Mouse (Mus musculus): ENCODE measurements around the gene Pbx2. TPM values are rescaled to one million over a fixed set of nuclear protein-coding genes. Genes with fewer than 3 reads are reported as not detected.

The Pbx2 gene
- polyA plus RNA-seq, 1 experiment from 2014 or later: 7.5 TPM

DNA sequence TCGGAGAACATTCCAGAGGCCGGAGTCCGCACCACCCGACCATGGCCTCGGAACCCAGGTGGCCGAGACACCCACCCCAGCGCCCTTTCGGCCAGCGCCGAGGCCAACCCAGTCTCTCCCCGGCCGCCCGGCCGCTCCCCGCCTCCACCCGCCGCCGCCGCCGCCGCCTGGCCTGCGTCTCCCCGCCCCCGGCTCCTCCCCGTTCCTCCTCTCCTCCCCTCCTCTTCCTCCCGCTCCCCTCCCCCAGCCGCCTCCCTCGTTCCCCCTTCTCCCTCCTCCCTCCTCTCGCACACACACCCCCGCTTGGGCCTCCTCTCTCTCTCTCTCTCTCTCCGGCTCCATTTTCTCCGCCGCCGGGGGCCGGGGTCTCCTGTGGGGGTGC lies 919 bp downstream of the Pbx2 start:
- peak overlapping the region; percentile 86 for H3K4me2 ChIP-seq (replicated peaks)
- H3K9ac ChIP-seq (replicated peaks): peak overlapping the region; percentile 96
- no peaks in the 10 kb centered on the region for H3K27me3 ChIP-seq
- under 1% methylated on average over 24 of the region's 35 CpGs for whole genome bisulfite sequencing
- H3K4me3 ChIP-seq: peak overlapping the region; percentile 81
- H3K4me1 ChIP-seq: peaks cover 56% of the 10 kb centered on the region
- ATAC-seq (replicated peaks): peak; percentile 36
- H3K9me3 ChIP-seq: no peaks in the 10 kb centered on the region
- H3K27ac ChIP-seq (replicated peaks): peak overlapping the region; percentile 97
- peaks cover 12% of the 10 kb centered on the region for H3K36me3 ChIP-seq

DNA sequence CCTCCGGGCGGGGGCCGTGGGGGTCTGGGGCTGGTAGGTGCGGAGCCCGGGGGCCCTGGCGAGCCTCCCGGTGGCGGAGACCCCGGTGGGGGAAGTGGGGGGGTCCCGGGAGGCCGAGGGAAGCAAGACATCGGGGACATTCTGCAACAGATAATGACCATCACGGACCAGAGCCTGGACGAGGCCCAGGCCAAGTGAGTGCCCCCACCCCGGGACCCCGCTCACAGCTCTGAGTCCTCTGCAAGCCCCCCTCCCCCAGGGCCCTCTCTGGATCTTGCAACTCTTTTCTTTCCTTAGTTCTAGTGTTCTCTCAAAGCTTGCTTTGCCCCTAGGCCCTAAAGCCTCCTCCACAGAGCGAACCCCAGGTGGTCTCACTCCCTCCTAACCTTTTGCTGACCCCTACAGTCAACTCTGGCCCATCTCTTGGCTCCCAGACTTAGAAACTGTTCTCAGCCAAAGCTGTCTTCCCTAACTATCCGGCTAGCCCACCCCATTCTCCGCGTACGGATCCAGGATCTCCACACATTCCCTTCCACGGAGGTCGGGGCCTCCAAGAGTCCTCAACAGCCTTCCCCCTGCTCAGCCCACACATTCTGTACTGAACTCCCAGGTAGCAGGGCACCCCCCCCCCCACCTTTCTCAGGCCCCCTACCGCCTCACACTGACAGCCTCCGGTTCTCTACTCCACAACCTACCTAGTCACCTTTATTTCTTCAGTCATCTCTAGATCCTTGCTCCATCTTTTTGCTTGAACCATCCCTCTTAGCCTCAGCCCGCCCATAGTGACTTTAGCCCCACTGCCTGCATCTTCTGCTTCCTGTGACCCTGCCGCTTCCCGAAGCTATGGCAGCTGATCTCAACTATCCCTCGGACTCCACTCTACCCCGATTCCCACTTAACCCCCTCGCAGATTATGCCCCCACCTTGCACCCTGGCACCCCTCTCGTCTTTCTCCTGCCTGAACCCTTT lies 1.8 kb downstream of the Pbx2 start:
- peaks cover 54% of the 10 kb centered on the region for H3K4me1 ChIP-seq
- WGBS: under 1% methylated on average over 25 of the region's 32 CpGs
- H3K9me3 ChIP-seq: no peaks in the 10 kb centered on the region
- peak overlapping the region; percentile 97 for H3K27ac ChIP-seq (replicated peaks)
- peak overlapping the region; percentile 81 for H3K4me3 ChIP-seq
- H3K4me2 ChIP-seq (replicated peaks): peak overlapping the region; percentile 86
- H3K36me3 ChIP-seq: peaks cover 12% of the 10 kb centered on the region
- H3K9ac ChIP-seq (replicated peaks): peak overlapping the region; percentile 96
- H3K27me3 ChIP-seq: no peaks in the 10 kb centered on the region
- peak; percentile 27; the same call in 1 of the 2 replicates for ATAC-seq (replicated peaks)

DNA sequence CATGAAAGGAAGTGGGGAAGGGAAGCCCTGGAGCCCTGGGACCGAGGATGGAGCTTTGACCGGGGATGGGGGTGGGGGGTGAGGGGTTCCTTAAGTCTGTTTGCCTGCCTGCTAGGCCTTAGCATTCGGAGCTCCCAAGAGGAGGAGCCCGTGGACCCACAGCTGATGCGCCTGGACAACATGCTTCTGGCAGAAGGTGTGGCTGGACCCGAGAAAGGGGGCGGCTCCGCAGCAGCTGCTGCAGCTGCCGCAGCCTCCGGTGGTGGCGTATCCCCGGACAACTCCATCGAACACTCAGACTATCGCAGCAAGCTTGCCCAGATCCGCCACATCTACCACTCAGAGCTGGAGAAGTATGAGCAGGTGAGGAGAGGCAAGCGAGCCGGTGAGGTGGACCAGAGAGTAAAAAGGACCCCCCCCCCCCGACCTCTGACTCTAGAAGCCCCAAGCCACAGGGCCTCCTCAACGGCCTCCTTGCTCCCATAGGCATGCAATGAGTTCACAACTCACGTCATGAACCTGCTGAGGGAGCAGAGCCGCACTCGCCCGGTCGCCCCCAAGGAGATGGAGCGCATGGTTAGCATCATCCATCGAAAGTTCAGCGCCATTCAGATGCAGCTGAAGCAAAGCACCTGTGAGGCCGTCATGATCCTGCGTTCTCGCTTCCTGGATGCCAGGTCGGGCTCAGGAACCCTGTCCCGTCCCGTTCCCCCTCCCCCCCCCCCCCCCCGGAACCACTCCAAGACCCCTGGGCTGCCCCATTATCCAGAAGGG lies 2.9 kb downstream of the Pbx2 start:
- Histone ChIP-seq H3K9me3 (no peaks in the 10 kb centered on the region), H3K4me2 (replicated peaks) (peak overlapping the region; percentile 86), H3K27ac (replicated peaks) (peak overlapping the region; percentile 97), H3K36me3 (peaks cover 12% of the 10 kb centered on the region), H3K4me3 (peak overlapping the region; percentile 81), H3K9ac (replicated peaks) (peak overlapping the region; percentile 96), H3K27me3 (no peaks in the 10 kb centered on the region), H3K4me1 (peaks cover 45% of the 10 kb centered on the region)
- 43% methylated on average over 34 of the region's 34 CpGs for WGBS
- no peak for ATAC-seq (replicated peaks)

GRCm38 (mm10) chr17:34596098-34596497 lies 5.0 kb downstream of the Pbx2 start:
- no peak for ATAC-seq (replicated peaks)
- 69% methylated on average over 8 of the region's 8 CpGs for WGBS
- Histone ChIP-seq H3K27me3 (no peaks in the 10 kb centered on the region), H3K9me3 (no peaks in the 10 kb centered on the region), H3K36me3 (peaks cover 22% of the 10 kb centered on the region), H3K4me1 (peaks cover 38% of the 10 kb centered on the region), H3K4me2 (replicated peaks) (no peak overlapping the region), H3K9ac (replicated peaks) (no peak overlapping the region), H3K4me3 (no peak overlapping the region), H3K27ac (replicated peaks) (no peak overlapping the region)

DNA sequence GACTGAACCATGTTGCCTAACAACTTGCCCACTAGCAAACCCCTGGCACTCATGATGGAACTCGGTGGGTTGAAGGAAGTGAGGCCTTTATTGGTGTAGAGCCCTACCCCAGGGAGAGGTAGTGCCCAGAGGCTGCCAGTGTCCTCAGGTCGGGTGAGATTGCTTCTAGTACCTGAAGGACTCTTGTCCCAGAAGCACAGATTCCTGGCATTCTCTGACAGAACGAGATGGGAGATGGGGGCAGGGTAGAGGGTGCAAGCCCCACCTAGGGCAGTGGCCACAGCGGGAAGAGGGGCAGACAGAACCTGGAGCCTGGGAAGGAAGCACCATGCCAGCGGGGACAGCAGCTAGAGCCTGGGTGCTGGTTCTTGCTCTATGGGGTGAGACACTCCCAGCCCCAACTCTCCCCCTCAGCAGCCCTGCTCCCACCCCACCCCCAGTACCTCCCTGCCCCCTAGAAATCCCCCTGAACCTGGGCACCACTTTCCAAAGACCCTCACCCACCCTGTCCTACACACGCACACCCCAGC lies 6.6 kb downstream of the Pbx2 start, which contains the start of gene Ager:
Gene Ager, plus strand, starts transcription at position 297 of the 530 bp plus-strand sequence.
- Histone ChIP-seq H3K9ac (replicated peaks) (peak within 1 kb of the TSS; percentile 24; the same call in 1 of the 2 replicates), H3K4me3 (no peak within 1 kb of the TSS), H3K27me3 (no peaks in the 10 kb centered on the region), H3K36me3 (peaks cover 28% of the 10 kb centered on the region), H3K4me1 (peaks cover 42% of the 10 kb centered on the region), H3K4me2 (replicated peaks) (no peak within 1 kb of the TSS), H3K9me3 (no peaks in the 10 kb centered on the region), H3K27ac (replicated peaks) (no peak within 1 kb of the TSS)
- 23% methylated on average over 6 of the region's 6 CpGs for WGBS
- no peak for ATAC-seq (replicated peaks)

GRCm38 (mm10) chr17:34599891-34600290 lies 8.8 kb downstream of the Pbx2 start:
- Histone ChIP-seq H3K27me3 (no peaks in the 10 kb centered on the region), H3K9ac (replicated peaks) (no peak overlapping the region), H3K4me2 (replicated peaks) (no peak overlapping the region), H3K4me1 (peaks cover 29% of the 10 kb centered on the region), H3K36me3 (peaks cover 26% of the 10 kb centered on the region), H3K4me3 (no peak overlapping the region), H3K27ac (replicated peaks) (no peak overlapping the region), H3K9me3 (no peaks in the 10 kb centered on the region)
- WGBS: 69% methylated on average over 9 of the region's 9 CpGs
- ATAC-seq (replicated peaks): no peak

- H3K27ac ChIP-seq (replicated peaks): no peak overlapping the region
Observed at GRCm38 (mm10) chr17:34601796-34602195, 10.7 kb downstream of the Pbx2 start.

DNA sequence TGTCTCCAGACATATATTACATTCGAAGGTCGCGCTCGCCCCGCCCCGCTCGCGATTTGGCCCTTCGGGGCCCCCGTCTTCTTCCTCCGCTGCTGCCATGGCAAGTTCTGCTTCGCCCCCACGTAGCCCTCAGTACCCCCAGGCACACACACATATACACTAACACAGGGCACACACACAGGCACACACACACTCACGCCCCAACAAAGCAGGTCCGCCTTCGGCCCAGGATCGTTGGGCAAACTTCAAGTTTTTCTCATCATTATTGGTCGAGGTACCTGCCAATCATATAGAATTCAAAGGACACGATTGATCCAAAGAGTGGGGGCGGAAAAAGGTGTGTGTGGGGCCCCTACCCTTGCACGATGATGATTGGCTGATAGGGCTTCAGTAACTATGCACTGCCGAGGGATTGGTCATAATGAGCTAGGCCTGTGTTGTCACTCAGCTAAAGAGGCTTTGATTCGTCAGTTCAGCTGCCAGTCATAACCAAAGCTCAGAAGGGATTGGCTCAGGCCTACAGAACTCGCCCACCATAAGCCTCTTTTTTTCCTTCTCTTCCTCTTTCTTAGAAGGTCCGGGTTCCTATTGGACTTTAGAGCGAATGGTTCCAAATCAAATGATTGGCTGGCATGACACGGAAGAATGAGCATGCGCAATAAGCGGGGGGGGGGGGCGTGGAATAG lies 12.5 kb downstream of the Pbx2 start, which contains the start of gene Rnf5:
Gene Rnf5, minus strand, starts transcription at position 316 of the 686 bp plus-strand sequence.
- under 1% methylated on average over 30 of the region's 30 CpGs for WGBS
- Histone ChIP-seq H3K9me3 (no peaks in the 10 kb centered on the region), H3K9ac (replicated peaks) (peak within 1 kb of the TSS; percentile 99), H3K4me2 (replicated peaks) (peak within 1 kb of the TSS; percentile 87), H3K36me3 (peaks cover 16% of the 10 kb centered on the region), H3K4me1 (peaks cover 48% of the 10 kb centered on the region), H3K4me3 (peak within 1 kb of the TSS; percentile 93), H3K27ac (replicated peaks) (peak within 1 kb of the TSS; percentile 92), H3K27me3 (no peaks in the 10 kb centered on the region)
- peak; percentile 96 for ATAC-seq (replicated peaks)

More at GRCm38 (mm10) chr17:34601796-34602195, 10.7 kb downstream of the Pbx2 start:
- H3K9me3 ChIP-seq: no peaks in the 10 kb centered on the region
- H3K27me3 ChIP-seq: no peaks in the 10 kb centered on the region
- no peak for ATAC-seq (replicated peaks)
- H3K9ac ChIP-seq (replicated peaks): peak overlapping the region; percentile 83; the same call in 1 of the 2 replicates
- peaks cover 16% of the 10 kb centered on the region for H3K36me3 ChIP-seq
- H3K4me1 ChIP-seq: peaks cover 31% of the 10 kb centered on the region
- peak overlapping the region; percentile 81; the same call in 1 of the 2 replicates for H3K4me2 ChIP-seq (replicated peaks)
- WGBS: 89% methylated on average over 12 of the region's 12 CpGs
- peak overlapping the region; percentile 93 for H3K4me3 ChIP-seq

GRCm38 (mm10) chr17:34604061-34604508 lies 13.0 kb downstream of the Pbx2 start, which contains the start of gene Agpat1:
Gene Agpat1, plus strand, starts transcription at chr17:34604262.
- peak within 1 kb of the TSS; percentile 87 for H3K4me2 ChIP-seq (replicated peaks)
- H3K4me1 ChIP-seq: peaks cover 51% of the 10 kb centered on the region
- H3K9me3 ChIP-seq: no peaks in the 10 kb centered on the region
- peak within 1 kb of the TSS; percentile 92 for H3K27ac ChIP-seq (replicated peaks)
- ATAC-seq (replicated peaks): peak; percentile 86
- H3K4me3 ChIP-seq: peak within 1 kb of the TSS; percentile 93
- H3K36me3 ChIP-seq: peaks cover 16% of the 10 kb centered on the region
- no peaks in the 10 kb centered on the region for H3K27me3 ChIP-seq
- WGBS: under 1% methylated on average over 35 of the region's 35 CpGs
- H3K9ac ChIP-seq (replicated peaks): peak within 1 kb of the TSS; percentile 99

GRCm38 (mm10) chr17:34604511-34605237 lies 13.6 kb downstream of the Pbx2 start:
- Histone ChIP-seq H3K4me1 (peaks cover 51% of the 10 kb centered on the region), H3K36me3 (peaks cover 16% of the 10 kb centered on the region), H3K9ac (replicated peaks) (peak overlapping the region; percentile 99), H3K9me3 (no peaks in the 10 kb centered on the region), H3K27ac (replicated peaks) (peak overlapping the region; percentile 92), H3K4me2 (replicated peaks) (peak overlapping the region; percentile 87), H3K4me3 (peak overlapping the region; percentile 93), H3K27me3 (no peaks in the 10 kb centered on the region)
- 15% methylated on average over 24 of the region's 24 CpGs for WGBS
- ATAC-seq (replicated peaks): no peak

Data from forebrain, embryonic 15.5 days (tissue).